Mouse (Mus musculus) embryo, embryonic 11.5 days (tissue): ENCODE data around the gene Amot.

Source experiments
- DNase-seq: peaks from one replicate; pipeline ENCODE4 v3.0.0-alpha.2; 2012; ENCODE audit warnings: low read depth, low spot score

The Amot gene

DNA sequence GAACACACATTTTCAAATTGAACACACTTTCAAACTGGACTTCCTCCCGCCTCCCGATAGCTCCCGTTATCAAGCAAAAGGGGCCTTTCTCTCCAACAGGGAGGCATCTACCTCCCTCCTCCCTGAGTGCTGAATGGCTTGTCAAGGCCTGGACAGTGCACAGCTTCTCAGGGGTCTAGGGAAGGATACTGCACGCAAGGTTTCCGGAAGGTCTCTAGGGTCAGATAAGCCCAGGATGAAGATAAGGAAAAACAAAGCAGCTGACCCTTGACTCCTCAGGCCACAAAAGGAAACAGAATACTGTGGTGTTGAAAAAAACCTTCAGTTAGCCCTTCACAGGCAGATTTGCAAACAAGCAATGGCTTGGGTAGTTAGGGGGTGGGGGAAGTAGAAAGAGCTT lies 22.6 kb downstream of the Amot start:
- no peak for DNase-seq

DNA sequence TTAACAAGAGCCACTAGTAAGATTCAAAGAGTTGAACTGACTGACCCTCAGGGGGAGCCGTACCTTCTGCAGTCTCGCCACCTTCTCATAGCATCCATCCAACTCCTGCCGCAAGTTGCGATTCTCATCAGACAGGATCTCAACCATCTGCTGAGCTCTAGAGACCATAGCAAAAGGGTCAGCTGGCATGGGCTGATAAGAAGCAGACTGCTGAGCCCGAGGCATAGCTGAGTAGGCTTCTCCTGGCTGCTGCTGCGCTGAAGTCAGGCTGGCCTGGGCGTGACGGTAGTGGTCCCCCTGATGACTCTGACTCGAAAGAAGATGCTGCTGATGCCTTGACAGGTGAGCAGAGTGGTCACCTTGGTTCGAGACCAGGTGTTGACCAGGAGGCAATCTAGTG lies 25.0 kb downstream of the Amot start:
- DNase-seq = no peak

DNA sequence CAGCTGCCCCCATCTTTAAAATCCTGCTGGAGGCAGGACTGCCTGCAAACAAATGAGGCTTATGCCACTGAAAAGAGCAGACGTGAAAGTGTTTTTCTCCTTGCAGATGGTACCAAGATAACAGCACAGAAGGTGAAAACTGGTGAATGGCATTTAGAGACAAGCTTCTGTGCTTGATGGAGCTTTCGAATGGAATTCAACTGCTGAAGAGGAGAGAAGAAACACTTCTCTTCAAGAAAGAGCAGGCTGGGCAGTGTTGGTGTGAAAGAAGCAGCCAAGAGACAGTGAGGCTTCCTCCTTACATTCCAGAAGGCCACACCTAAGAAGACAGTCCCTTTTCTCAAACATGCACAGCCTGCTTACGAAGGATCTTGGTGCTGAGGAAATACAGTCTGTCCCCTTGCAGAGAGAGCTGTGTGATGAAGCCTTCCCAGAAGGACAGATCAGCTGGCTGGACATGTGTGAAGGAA lies 27.2 kb downstream of the Amot start:
- no peak for DNase-seq

DNA sequence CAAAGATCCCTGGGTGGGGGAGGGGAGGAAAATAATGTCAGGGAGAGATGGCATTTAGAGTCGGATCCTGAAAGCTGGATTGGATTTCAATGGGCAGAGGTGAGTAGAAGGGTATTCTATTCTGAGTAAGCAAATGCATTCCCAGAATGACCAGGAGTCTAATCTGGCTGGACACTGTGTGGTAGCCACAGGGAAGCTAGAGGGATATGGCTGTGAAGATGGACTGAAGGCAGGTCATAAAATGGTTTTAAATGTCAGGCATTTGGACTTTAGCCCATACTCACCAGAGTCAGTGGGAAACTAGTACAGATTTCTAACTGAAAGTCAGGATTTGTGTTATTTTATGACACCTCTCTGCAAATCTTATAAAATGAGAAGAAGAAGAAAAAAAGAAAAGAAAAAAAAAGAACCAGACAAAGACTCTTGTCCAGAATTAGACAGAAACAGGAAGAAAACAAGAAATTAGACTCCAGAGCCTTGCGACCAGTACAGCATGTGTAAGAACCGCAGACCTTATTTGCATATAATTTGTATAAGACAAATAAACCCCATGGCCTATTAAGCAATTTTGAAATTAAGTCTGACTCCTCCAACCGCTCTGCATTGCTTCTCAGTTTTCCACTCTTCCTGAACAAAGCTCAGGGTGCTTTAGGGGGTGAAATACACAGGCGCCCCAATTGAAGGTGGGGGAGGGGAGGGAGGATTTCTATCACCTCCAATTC lies 27.8 kb downstream of the Amot start:
- DNase-seq = no peak

GRCm38 (mm10) chrX:145468264-145468663 lies 36.7 kb downstream of the Amot start:
- DNase-seq = no peak

GRCm38 (mm10) chrX:145463524-145463923 lies 41.5 kb downstream of the Amot start:
- DNase-seq = no peak

- no peak for DNase-seq
Measured at GRCm38 (mm10) chrX:145461339-145461738, 43.6 kb downstream of the Amot start.

DNA sequence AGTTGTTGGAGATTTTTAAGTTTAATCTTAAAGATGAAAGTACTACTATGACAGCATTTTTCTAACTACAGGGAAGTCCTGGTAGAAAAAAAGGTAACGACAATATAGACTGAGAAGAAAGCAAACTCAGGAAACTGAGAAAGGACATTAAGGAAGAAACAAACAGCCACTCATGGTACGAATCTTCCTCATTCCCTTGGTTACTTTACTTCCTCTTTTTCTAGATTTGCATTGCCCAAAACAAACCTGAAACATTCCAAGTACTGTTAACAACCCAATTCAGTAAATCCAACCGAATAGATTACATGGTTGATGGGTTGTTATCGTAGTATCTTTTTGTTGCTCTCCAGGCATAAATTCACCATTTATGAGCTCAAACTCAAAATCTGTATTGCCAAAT lies 48.7 kb downstream of the Amot start:
- no peak for DNase-seq

- no peak for DNase-seq
Measured at GRCm38 (mm10) chrX:145455629-145456028, 49.4 kb downstream of the Amot start.

GRCm38 (mm10) chrX:145454828-145455227 lies 50.2 kb downstream of the Amot start:
- DNase-seq = no peak

- no peak for DNase-seq
Measured at GRCm38 (mm10) chrX:145441526-145441925, 63.5 kb downstream of the Amot start.

- DNase-seq = no peak
Measured at GRCm38 (mm10) chrX:145433652-145434051, 71.3 kb downstream of the Amot start.

GRCm38 (mm10) chrX:145430836-145431570 lies 74.0 kb downstream of the Amot start:
- DNase-seq = no peak

- DNase-seq = no peak
Measured at GRCm38 (mm10) chrX:145428811-145429210, 76.2 kb downstream of the Amot start.

DNA sequence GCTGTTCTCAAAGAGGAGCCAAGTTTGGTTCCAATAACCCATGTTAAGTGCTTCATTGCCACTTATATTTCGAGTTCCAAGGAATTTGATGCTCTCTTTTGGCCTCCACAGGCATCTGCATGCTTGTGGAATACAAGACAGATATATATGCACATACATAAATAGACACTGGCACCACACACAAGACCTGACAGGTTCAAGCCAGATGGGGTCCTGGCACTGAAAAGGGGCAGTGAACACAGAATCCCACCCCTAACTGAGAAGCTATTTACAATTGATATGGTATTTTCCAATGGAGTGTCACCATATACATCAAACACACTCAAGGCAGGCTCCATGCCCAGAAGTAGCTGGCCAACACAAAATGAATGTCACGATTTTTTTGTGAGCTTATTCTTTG lies 81.0 kb downstream of the Amot start:
- no peak for DNase-seq

GRCm38 (mm10) chrX:145414319-145414718 lies 90.7 kb downstream of the Amot start:
- no peak for DNase-seq

DNA sequence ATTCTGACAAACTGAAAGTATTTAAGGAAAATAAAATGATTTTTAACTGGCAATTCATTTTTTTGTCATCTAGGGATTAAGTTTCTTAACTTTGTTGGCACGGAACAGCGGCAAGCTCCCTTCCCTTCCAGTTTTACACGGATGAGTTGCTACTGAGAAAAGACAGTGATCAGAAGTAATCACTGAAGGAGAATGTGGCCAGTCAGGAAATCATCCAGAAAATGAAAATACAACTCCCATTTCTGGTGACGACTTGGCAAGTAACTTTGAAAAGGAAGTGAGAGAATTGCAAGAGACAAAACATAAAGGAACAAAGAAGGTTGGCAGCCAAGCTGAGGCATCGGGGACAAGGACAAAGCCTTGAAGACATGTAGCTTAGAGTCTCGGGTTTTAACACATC lies 93.6 kb downstream of the Amot start:
- no peak for DNase-seq

DNA sequence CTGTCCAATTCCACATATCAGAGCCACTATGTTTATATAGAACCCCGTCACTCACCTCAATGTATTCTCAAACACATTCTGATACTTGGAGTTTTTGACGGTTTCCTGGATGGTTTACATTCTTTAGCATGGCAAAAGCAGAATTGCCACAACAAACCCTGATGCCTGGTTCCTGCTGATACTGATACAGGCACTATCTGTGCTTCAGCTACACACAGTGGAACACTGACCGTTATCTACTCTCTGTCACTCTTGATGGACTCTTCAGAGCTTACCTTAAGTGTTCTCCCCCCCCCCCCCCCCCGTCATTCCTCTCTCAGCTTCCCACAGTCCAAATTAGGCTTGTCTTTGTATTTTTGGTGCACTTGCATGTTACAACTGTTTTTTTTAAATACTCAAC lies 98.9 kb downstream of the Amot start:
- no peak for DNase-seq

DNA sequence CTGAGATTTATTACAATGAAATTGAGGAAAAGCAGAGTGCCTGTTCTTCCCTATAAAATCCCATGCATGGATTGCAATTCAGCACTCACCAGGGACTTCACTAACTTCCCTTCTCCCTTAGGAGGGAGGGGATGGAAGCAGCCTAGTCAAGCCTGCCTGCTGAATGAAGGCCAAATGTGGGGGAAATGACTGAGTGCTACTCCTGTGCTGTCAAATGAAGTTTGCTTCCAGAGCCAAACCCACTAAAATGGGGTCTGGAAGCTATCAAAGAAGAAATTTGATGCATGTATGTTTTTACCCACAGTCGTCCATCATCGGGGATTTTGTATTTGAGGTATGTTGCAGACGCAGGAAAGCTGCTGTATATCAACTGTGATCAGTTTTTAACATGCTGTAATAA lies 103.1 kb downstream of the Amot start:
- no peak for DNase-seq

GRCm38 (mm10) chrX:145399236-145399635 lies 105.7 kb downstream of the Amot start:
- DNase-seq = no peak
